Mouse (Mus musculus) gastrocnemius, postnatal 25 days (tissue): ENCODE results near the gene Olfr1320. TPM values are rescaled to one million over a fixed set of nuclear protein-coding genes. Genes with fewer than 3 reads are reported as not detected.
"Not testable (repeated sequence)": the region's sequence is repeated elsewhere in the genome, so short reads cannot be mapped to it uniquely, and the experiment has no call there.

Experiments used
- DNase-seq: peaks from one replicate; pipeline ENCODE4 v3.0.0; 2022
- long read RNA-seq, 2 experiments: library from polyadenylated mRNA; stranded (forward); transcript quantifications; one replicate each; pipeline ENCODE4 v2.0.0; 2021
- total RNA-seq, 2 experiments: library from RNA; stranded (reverse); gene quantifications; 1 replicate in 1 of 2; 2 replicates in 1 of 2; pipeline ENCODE4 v1.2.3; 2021

The Olfr1320 gene
- not detected for total RNA-seq
- long read RNA-seq, experiment 1 = 0 reads
- long read RNA-seq, experiment 2 = 0 reads

DNA sequence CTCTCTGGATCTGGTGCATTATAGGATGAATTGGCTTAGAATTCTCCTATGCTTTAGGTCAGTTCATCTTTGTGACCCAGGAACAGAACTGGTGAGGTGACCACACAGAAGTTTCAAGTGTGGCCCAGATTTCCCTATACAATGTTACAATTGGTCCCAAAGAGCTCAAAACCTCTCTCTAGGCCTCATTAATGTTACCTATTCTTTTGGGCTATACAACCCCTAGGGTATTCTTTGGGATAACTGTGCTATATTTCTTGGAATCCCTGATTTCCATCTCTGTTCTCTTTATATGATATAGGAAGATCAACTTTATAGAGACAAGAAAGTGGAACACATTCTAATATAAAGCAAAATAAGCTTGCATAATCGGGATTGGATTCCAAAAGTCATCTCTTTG, at the start of gene Olfr1320:
Gene Olfr1320 (plus strand): TSS at position 301 of the 400 bp plus-strand sequence.
- DNase-seq = no peak

DNA sequence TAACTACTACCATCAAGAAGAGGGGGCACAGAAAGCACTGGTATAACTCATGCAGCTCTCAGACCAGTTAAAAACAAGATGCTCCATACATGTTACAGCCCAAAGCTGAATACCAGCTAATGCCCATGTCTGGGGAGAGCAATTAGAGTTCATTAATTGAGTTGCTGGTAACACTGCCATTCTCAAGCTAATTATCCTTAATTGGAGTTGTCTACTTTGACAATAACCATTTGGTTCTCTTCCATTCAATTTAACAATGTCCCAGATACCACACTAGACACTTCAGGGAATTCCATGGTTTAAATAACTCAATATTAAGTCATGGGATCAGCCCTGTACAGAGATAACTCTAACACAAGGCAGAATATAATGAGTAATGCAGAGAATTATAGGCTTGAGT, 44.6 kb upstream of the Olfr1320 start:
- no peak for DNase-seq

- DNase-seq = no peak
Observed at GRCm38 (mm10) chrX:49631195-49631594, 40.9 kb upstream of the Olfr1320 start.

- DNase-seq = not testable (repeated sequence)
Observed at GRCm38 (mm10) chrX:49660781-49661180, 11.4 kb upstream of the Olfr1320 start.

Other genes starting within 250 kb of the Olfr1320 start
- under 1 TPM; 0.43 to 0.88 TPM for gene Arhgap36, start 208.4 kb upstream of the Olfr1320 start, total RNA-seq
- not detected for gene Olfr1321, start 62.7 kb downstream of the Olfr1320 start, total RNA-seq
- 1 to 10 TPM; 1.6 to 2.5 TPM for gene Igsf1, start 125.4 kb downstream of the Olfr1320 start, total RNA-seq
- gene Olfr1322, start 219.2 kb downstream of the Olfr1320 start, total RNA-seq = not detected